Mouse (Mus musculus): ENCODE measurements around the gene Gm10718. TPM values are rescaled to one million over a fixed set of nuclear protein-coding genes. Genes with fewer than 3 reads are reported as not detected.
"Not testable (repeated sequence)": the region's sequence is repeated elsewhere in the genome, so short reads cannot be mapped to it uniquely, and the experiment has no call there.

Gm10718 gene
- polyA plus RNA-seq (2014; fragmentation: Nextera tagmentation; extraction: Ambion mirVana), result 0.44 TPM in 1 of 2 replicates, not detected in the other

DNA sequence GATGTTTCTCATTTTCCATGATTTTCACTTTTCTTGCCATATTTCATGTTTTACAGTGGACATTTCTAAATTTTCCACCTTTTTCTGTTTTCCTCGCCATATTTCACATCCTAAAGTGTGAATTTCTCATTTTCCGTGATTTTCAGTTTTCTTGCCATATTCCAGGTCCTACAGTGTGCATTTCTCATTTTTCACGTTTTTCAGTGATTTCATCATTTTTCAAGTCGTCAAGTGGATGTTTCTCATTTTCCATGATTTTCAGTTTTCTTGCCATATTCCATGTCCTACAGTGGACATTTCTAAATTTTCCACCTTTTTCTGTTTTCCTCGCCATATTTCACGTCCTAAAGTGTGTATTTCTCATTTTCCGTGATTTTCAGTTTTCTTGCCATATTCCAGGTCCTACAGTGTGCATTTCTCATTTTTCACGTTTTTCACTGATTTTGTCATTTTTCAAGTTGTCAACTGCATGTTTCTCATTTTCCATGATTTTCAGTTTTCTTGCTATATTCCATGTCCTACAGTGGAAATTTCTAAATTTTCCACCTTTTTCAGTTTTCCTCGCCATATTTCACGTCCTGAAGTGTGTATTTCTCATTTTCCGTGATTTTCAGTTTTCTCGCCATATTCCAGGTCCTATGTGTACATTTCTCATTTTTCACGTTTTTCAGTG is at the start of gene Gm10718:
Gene Gm10718, plus strand, starts transcription at position 236 of the 673 bp plus-strand sequence.
- H3K36me3 ChIP-seq (ENCODE audit: control insufficient read depth, insufficient read depth, low read length); ATAC-seq (ENCODE audit: low FRiP score); H3K27ac ChIP-seq (ENCODE audit: low read depth, low read length); H3K9me3 ChIP-seq (ENCODE audit: control insufficient read depth, low read length); H3K4me2 ChIP-seq; H3K27me3 ChIP-seq (ENCODE audit: control insufficient read depth, insufficient read depth, low read length); H3K9ac ChIP-seq (ENCODE audit: low read length); DNase-seq (ENCODE audit: low spot score, missing footprints); H3K4me1 ChIP-seq (ENCODE audit: control insufficient read depth, insufficient read depth, low read length); H3K4me3 ChIP-seq (ENCODE audit: low read depth, low read length): not testable (repeated sequence)
- WGBS, result 73% methylated on average over 9 of the region's 13 CpGs

DNA sequence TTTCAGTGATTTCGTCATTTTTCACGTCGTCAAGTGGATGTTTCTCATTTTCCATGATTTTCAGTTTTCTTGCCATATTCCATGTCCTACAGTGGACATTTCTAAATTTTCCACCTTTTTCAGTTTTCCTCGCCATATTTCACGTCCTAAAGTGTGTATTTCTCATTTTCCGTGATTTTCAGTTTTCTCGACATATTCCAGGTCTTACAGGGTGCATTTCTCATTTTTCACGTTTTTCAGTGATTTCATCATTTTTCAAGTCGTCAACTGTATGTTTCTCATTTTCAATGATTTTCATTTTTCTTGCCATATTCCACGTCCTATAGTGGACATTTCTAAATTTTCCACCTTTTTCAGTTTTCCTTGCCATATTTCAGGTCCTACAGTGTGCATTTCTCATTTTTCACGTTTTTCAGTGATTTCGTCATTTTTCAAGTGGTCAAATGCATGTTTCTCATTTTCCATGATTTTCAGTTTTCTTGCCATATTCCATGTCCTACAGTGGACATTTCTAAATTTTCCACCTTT is 22.8 kb upstream of the Gm10718 start, which contains the start of gene Gm10722:
Gene Gm10722, plus strand, starts transcription at position 478 of the 528 bp plus-strand sequence.
- H3K9ac ChIP-seq (ENCODE audit: low read length); H3K27me3 ChIP-seq (ENCODE audit: control insufficient read depth, insufficient read depth, low read length); H3K4me1 ChIP-seq (ENCODE audit: control insufficient read depth, insufficient read depth, low read length); H3K4me2 ChIP-seq; H3K4me3 ChIP-seq (ENCODE audit: low read depth, low read length); H3K9me3 ChIP-seq (ENCODE audit: control insufficient read depth, low read length); H3K27ac ChIP-seq (ENCODE audit: low read depth, low read length); ATAC-seq (ENCODE audit: low FRiP score); H3K36me3 ChIP-seq (ENCODE audit: control insufficient read depth, insufficient read depth, low read length): not testable (repeated sequence)
- peak; percentile 93 for DNase-seq (ENCODE audit: low spot score, missing footprints)
- 68% methylated on average over 12 of the region's 12 CpGs for WGBS

- H3K27ac ChIP-seq (ENCODE audit: low read depth, low read length); H3K4me1 ChIP-seq (ENCODE audit: control insufficient read depth, insufficient read depth, low read length); H3K27me3 ChIP-seq (ENCODE audit: control insufficient read depth, insufficient read depth, low read length); H3K4me3 ChIP-seq (ENCODE audit: low read depth, low read length); H3K9ac ChIP-seq (ENCODE audit: low read length); H3K4me2 ChIP-seq; ATAC-seq (ENCODE audit: low FRiP score); DNase-seq (ENCODE audit: low spot score, missing footprints); H3K36me3 ChIP-seq (ENCODE audit: control insufficient read depth, insufficient read depth, low read length); H3K9me3 ChIP-seq (ENCODE audit: control insufficient read depth, low read length): not testable (repeated sequence)
- 62% methylated on average over 8 of the region's 8 CpGs for WGBS
Observed at GRCm38 (mm10) chr9:3001006-3001405, 22.3 kb upstream of the Gm10718 start.

DNA sequence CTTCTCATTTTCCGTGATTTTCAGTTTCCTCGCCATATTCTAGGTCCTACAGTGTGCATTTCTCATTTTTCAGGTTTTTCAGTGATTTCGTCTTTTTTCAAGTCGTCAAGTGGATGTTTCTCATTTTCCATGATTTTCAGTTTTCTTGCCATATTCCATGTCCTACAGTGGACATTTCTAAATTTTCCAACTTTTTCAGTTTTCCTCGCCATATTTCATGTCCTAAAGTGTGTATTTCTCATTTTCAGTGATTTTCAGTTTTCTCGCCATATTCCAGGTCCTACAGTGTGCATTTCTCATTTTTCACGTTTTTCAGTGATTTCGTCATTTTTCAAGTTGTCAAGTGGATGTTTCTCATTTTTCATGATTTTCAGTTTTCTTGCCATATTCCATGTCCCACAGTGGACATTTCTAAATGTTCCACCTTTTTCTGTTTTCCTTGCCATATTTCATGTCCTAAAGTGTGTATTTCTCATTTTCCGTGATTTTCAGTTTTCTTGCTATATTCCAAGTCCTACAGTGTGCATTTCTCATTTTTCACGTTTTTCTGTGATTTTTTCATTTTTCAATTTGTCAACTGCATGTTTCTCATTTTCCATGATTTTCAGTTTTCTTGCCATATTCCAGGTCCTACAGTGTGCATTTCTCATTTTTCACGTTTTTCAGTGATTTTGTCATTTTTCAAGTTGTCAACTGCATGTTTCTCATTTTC is 21.2 kb upstream of the Gm10718 start:
- WGBS, result 59% methylated on average over 8 of the region's 11 CpGs
- H3K27me3 ChIP-seq (ENCODE audit: control insufficient read depth, insufficient read depth, low read length); H3K36me3 ChIP-seq (ENCODE audit: control insufficient read depth, insufficient read depth, low read length); H3K27ac ChIP-seq (ENCODE audit: low read depth, low read length); H3K9me3 ChIP-seq (ENCODE audit: control insufficient read depth, low read length); H3K9ac ChIP-seq (ENCODE audit: low read length); H3K4me3 ChIP-seq (ENCODE audit: low read depth, low read length); H3K4me1 ChIP-seq (ENCODE audit: control insufficient read depth, insufficient read depth, low read length); H3K4me2 ChIP-seq: not testable (repeated sequence)
- DNase-seq (ENCODE audit: low spot score, missing footprints), result peak; percentile 91
- ATAC-seq (ENCODE audit: low FRiP score), result peak; percentile 87

- DNase-seq (ENCODE audit: low spot score, missing footprints); H3K27me3 ChIP-seq (ENCODE audit: control insufficient read depth, insufficient read depth, low read length); H3K9ac ChIP-seq (ENCODE audit: low read length); H3K9me3 ChIP-seq (ENCODE audit: control insufficient read depth, low read length); H3K4me1 ChIP-seq (ENCODE audit: control insufficient read depth, insufficient read depth, low read length); ATAC-seq (ENCODE audit: low FRiP score); H3K4me3 ChIP-seq (ENCODE audit: low read depth, low read length); H3K27ac ChIP-seq (ENCODE audit: low read depth, low read length); H3K36me3 ChIP-seq (ENCODE audit: control insufficient read depth, insufficient read depth, low read length); H3K4me2 ChIP-seq: not testable (repeated sequence)
- 72% methylated on average over 6 of the region's 14 CpGs for WGBS
Observed at GRCm38 (mm10) chr9:3002794-3003396, 20.5 kb upstream of the Gm10718 start, which contains the start of gene Gm11168. Gm11168 (plus strand) TSS chr9:3003346.

DNA sequence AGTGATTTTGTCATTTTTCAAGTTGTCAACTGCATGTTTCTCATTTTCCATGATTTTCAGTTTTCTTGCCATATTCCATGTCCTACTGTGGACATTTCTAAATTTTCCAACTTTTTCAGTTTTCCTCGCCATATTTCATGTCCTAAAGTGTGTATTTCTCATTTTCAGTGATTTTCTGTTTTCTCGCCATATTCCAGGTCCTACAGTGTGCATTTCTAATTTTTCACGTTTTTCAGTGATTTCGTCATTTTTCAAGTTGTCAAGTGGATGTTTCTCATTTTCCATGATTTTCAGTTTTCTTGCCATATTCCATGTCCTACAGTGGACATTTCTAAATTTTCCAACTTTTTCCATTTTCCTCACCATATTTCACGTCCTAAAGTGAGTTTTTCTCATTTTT is 17.2 kb upstream of the Gm10718 start:
- H3K27me3 ChIP-seq (ENCODE audit: control insufficient read depth, insufficient read depth, low read length); H3K4me2 ChIP-seq; H3K27ac ChIP-seq (ENCODE audit: low read depth, low read length); H3K9me3 ChIP-seq (ENCODE audit: control insufficient read depth, low read length); H3K9ac ChIP-seq (ENCODE audit: low read length); H3K4me3 ChIP-seq (ENCODE audit: low read depth, low read length); ATAC-seq (ENCODE audit: low FRiP score); H3K4me1 ChIP-seq (ENCODE audit: control insufficient read depth, insufficient read depth, low read length); H3K36me3 ChIP-seq (ENCODE audit: control insufficient read depth, insufficient read depth, low read length); DNase-seq (ENCODE audit: low spot score, missing footprints): not testable (repeated sequence)
- 85% methylated on average over 1 of the region's 5 CpGs for WGBS

DNA sequence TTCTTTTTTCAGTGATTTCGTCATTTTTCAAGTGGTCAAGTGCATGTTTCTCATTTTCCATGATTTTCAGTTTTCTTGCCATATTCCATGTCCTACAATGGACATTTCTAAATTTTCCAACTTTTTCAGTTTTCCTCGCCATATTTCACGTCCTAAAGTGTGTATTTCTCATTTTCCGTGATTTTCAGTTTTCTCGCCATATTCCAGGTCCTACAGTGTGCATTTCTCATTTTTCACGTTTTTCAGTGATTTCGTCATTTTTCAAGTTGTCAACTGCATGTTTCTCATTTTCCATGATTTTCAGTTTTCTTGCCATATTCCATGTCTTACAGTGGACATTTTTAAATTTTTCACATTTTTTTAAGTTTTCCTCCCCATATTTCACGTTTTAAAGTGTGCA is 16.7 kb upstream of the Gm10718 start:
- WGBS, result 69% methylated on average over 7 of the region's 8 CpGs

GRCm38 (mm10) chr9:3007272-3007671 is 16.1 kb upstream of the Gm10718 start:
- not testable (repeated sequence) for H3K4me3 ChIP-seq (ENCODE audit: low read depth, low read length); H3K36me3 ChIP-seq (ENCODE audit: control insufficient read depth, insufficient read depth, low read length); H3K4me2 ChIP-seq; H3K4me1 ChIP-seq (ENCODE audit: control insufficient read depth, insufficient read depth, low read length); H3K27ac ChIP-seq (ENCODE audit: low read depth, low read length); H3K9ac ChIP-seq (ENCODE audit: low read length); H3K9me3 ChIP-seq (ENCODE audit: control insufficient read depth, low read length); H3K27me3 ChIP-seq (ENCODE audit: control insufficient read depth, insufficient read depth, low read length)
- DNase-seq (ENCODE audit: low spot score, missing footprints), result peak; percentile 90
- peak; percentile 31; the same call in 1 of the 2 replicates for ATAC-seq (ENCODE audit: low FRiP score)
- 79% methylated on average over 7 of the region's 9 CpGs for WGBS

More for the DNA sequence above, 16.7 kb upstream of the Gm10718 start:
- not testable (repeated sequence) for H3K27me3 ChIP-seq (ENCODE audit: control insufficient read depth, insufficient read depth, low read length); H3K4me3 ChIP-seq (ENCODE audit: low read depth, low read length); H3K27ac ChIP-seq (ENCODE audit: low read depth, low read length); H3K4me1 ChIP-seq (ENCODE audit: control insufficient read depth, insufficient read depth, low read length); H3K9me3 ChIP-seq (ENCODE audit: control insufficient read depth, low read length); H3K4me2 ChIP-seq; H3K9ac ChIP-seq (ENCODE audit: low read length); H3K36me3 ChIP-seq (ENCODE audit: control insufficient read depth, insufficient read depth, low read length); DNase-seq (ENCODE audit: low spot score, missing footprints)
- ATAC-seq (ENCODE audit: low FRiP score), result peak; percentile 81

DNA sequence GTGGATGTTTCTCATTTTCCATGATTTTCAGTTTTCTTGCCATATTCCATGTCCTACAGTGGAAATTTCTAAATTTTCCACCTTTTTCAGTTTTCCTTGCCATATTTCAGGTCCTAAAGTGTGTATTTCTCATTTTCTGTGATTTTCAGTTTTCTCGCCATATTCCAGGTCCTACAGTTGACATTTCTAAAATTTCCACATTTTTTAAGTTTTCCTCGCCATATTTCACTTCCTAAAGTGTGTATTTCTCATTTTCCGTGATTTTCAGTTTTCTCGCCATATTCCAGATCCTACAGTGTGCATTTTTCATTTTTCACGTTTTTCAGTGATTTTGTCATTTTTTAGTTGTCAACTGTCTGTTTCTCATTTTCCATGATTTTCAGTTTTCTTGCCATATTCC is 14.0 kb upstream of the Gm10718 start:
- not testable (repeated sequence) for H3K4me3 ChIP-seq (ENCODE audit: low read depth, low read length); H3K4me1 ChIP-seq (ENCODE audit: control insufficient read depth, insufficient read depth, low read length); H3K9me3 ChIP-seq (ENCODE audit: control insufficient read depth, low read length); H3K27ac ChIP-seq (ENCODE audit: low read depth, low read length); H3K9ac ChIP-seq (ENCODE audit: low read length); H3K27me3 ChIP-seq (ENCODE audit: control insufficient read depth, insufficient read depth, low read length); DNase-seq (ENCODE audit: low spot score, missing footprints); H3K36me3 ChIP-seq (ENCODE audit: control insufficient read depth, insufficient read depth, low read length); H3K4me2 ChIP-seq
- ATAC-seq (ENCODE audit: low FRiP score), result peak; percentile 60
- WGBS, result no CpG with 5 or more reads among the region's 5 CpGs

Measured in midbrain, embryonic 11.5 days (tissue).